Mouse (Mus musculus): ENCODE measurements at regions not wholly inside any gene's neighbourhood (a gene's known extent, or its start where the extent isn't known, plus 50 kb on each side); places are given as distances from the start of the nearest gene placed in this dataset.
A peak's percentile ranks its signal among the peaks of the same experiment; 100 is the strongest.

- WGBS = 31% methylated on average over 7 of the region's 7 CpGs
- DNase-seq (ENCODE audit: low spot score) (no peak), ATAC-seq (ENCODE audit: low FRiP score, low TSS enrichment) (no peak)
- no peak overlapping the region for H3K4me2 ChIP-seq (replicated peaks; ENCODE audit: low read depth)
- H3K4me1 ChIP-seq (replicated peaks; ENCODE audit: control insufficient read depth, insufficient read depth) = no peaks in the 10 kb centered on the region
- H3K4me3 ChIP-seq (ENCODE audit: low read depth, low read length) = no peak overlapping the region
- no peaks in the 10 kb centered on the region for H3K36me3 ChIP-seq (ENCODE audit: control insufficient read depth, insufficient read depth, low read length)
- TF ChIP-seq CTCF (IDR thresholded peaks at IDR 0.05; ENCODE audit: low read depth) = no peak
- no peak for TF ChIP-seq EP300 (optimal IDR thresholded peaks at IDR 0.05)
- no peaks in the 10 kb centered on the region for H3K9me3 ChIP-seq (ENCODE audit: control insufficient read depth, low read length)
- H3K27ac ChIP-seq (replicated peaks) = no peak overlapping the region
- H3K9ac ChIP-seq (ENCODE audit: low read length) = no peak overlapping the region
- no peaks in the 10 kb centered on the region for H3K27me3 ChIP-seq (ENCODE audit: control insufficient read depth, insufficient read depth, low read length)
These were observed 157.2 kb downstream of the Gm5426 start for GRCm38 (mm10) chr10:96293622-96294021.

DNA sequence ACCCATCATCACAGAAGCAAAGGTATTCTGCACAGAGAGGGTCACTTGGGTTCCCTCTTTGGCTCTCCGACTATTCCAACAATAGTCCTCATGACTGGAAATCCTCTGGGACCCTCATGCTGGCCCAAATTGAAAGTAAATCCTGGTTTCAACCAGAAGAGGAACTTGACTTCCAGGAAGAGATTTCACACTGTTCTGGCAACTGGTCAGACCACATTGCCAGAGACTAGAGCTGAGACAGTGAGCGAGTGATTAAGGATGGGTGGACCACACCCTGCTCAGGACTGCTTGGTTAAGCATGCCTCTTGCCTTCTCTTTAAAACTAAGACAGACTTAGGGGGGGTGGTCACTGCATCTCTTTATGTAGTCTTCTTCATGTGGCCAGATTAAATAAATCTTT lies 158.3 kb downstream of the Gm5426 start:
- H3K9ac ChIP-seq (ENCODE audit: low read length) = no peak overlapping the region
- no peaks in the 10 kb centered on the region for H3K4me1 ChIP-seq (replicated peaks; ENCODE audit: control insufficient read depth, insufficient read depth)
- H3K9me3 ChIP-seq (ENCODE audit: control insufficient read depth, low read length) = no peaks in the 10 kb centered on the region
- no peaks in the 10 kb centered on the region for H3K36me3 ChIP-seq (ENCODE audit: control insufficient read depth, insufficient read depth, low read length)
- no peak overlapping the region for H3K4me3 ChIP-seq (ENCODE audit: low read depth, low read length)
- DNase-seq (ENCODE audit: low spot score) (no peak), ATAC-seq (ENCODE audit: low FRiP score, low TSS enrichment) (no peak)
- TF ChIP-seq EP300 (optimal IDR thresholded peaks at IDR 0.05) (no peak), CTCF (IDR thresholded peaks at IDR 0.05; ENCODE audit: low read depth) (no peak)
- 41% methylated on average over 2 of the region's 2 CpGs for WGBS
- no peak overlapping the region for H3K27ac ChIP-seq (replicated peaks)
- no peak overlapping the region for H3K4me2 ChIP-seq (replicated peaks; ENCODE audit: low read depth)
- H3K27me3 ChIP-seq (ENCODE audit: control insufficient read depth, insufficient read depth, low read length) = no peaks in the 10 kb centered on the region

DNA sequence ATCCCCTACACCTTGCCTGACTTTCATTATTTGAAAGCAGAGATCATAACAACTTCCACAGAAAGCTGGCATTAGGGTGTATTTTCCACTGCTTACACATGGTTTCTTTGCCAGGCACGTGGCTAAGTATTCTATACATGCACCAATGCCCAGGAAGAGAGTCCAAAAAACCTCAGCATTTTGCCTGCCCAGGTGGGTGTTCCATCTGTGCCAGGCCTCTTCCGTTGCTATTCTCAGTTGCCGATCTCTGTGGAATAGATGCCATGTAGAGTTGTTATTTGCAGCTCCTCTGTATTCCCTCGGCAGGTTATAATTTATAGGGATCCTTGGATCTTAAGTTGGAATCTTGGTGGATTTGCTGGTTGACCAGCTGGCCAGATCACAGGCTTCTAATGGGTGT lies 161.3 kb downstream of the Gm5426 start:
- Histone ChIP-seq H3K9me3 (ENCODE audit: control insufficient read depth, low read length) (no peaks in the 10 kb centered on the region), H3K27me3 (ENCODE audit: control insufficient read depth, insufficient read depth, low read length) (no peaks in the 10 kb centered on the region), H3K4me2 (replicated peaks; ENCODE audit: low read depth) (no peak overlapping the region), H3K36me3 (ENCODE audit: control insufficient read depth, insufficient read depth, low read length) (no peaks in the 10 kb centered on the region), H3K27ac (replicated peaks) (no peak overlapping the region), H3K4me3 (ENCODE audit: low read depth, low read length) (no peak overlapping the region), H3K9ac (ENCODE audit: low read length) (no peak overlapping the region), H3K4me1 (replicated peaks; ENCODE audit: control insufficient read depth, insufficient read depth) (no peaks in the 10 kb centered on the region)
- no peak for DNase-seq (ENCODE audit: low spot score)
- 81% methylated on average over 4 of the region's 4 CpGs for WGBS
- ATAC-seq (ENCODE audit: low FRiP score, low TSS enrichment) = no peak
- TF ChIP-seq EP300 (optimal IDR thresholded peaks at IDR 0.05) (no peak), CTCF (IDR thresholded peaks at IDR 0.05; ENCODE audit: low read depth) (no peak)

DNA sequence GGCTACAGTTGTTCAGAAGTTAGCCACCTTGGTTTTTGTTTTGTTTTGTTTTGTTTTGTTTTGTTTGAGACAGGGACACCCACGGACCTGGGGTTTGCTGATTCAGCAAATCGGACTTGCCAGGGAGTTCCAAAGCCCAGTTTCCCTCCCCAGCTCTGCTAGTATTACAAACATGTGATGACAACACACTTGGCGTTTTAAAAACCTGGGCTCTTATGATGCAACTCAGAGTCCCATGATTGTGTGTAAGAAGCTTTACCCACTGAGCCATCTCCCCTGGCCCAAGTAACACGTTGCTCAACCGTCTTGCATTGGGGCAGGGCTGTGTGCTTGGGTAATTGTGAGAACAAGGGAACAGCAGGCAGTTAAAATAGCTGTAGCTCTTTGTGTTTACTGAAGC lies 162.2 kb downstream of the Gm5426 start:
- DNase-seq (ENCODE audit: low spot score) = no peak
- no peak overlapping the region for H3K27ac ChIP-seq (replicated peaks)
- WGBS = 80% methylated on average over 5 of the region's 5 CpGs
- no peak overlapping the region for H3K9ac ChIP-seq (ENCODE audit: low read length)
- no peaks in the 10 kb centered on the region for H3K27me3 ChIP-seq (ENCODE audit: control insufficient read depth, insufficient read depth, low read length)
- H3K4me2 ChIP-seq (replicated peaks; ENCODE audit: low read depth) = no peak overlapping the region
- TF ChIP-seq EP300 (optimal IDR thresholded peaks at IDR 0.05) (no peak), CTCF (IDR thresholded peaks at IDR 0.05; ENCODE audit: low read depth) (no peak)
- no peaks in the 10 kb centered on the region for H3K36me3 ChIP-seq (ENCODE audit: control insufficient read depth, insufficient read depth, low read length)
- ATAC-seq (ENCODE audit: low FRiP score, low TSS enrichment) = no peak
- no peaks in the 10 kb centered on the region for H3K4me1 ChIP-seq (replicated peaks; ENCODE audit: control insufficient read depth, insufficient read depth)
- H3K4me3 ChIP-seq (ENCODE audit: low read depth, low read length) = no peak overlapping the region
- H3K9me3 ChIP-seq (ENCODE audit: control insufficient read depth, low read length) = no peaks in the 10 kb centered on the region

DNA sequence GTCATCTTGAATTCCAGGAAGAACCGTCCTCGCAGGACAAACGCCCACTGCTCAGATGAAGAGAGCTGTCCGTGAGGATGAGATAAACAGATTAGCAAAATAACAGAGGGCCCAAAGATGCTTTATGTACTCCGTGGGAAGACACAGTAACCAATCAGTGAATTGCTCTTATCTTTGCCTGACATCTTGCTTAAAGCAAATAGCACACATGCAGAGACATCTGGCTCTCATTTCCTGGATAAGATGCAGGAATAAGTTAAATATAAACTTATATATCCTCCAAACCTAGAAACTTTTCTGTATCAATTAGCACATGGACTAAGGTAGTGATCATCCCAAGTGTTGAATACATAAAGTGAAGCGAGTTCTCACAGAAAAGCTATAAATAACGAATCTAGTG lies 169.3 kb downstream of the Gm5426 start:
- H3K4me1 ChIP-seq (replicated peaks; ENCODE audit: control insufficient read depth, insufficient read depth) = no peaks in the 10 kb centered on the region; the same call in 1 of the 2 replicates
- 64% methylated on average over 7 of the region's 7 CpGs for WGBS
- no peak for ATAC-seq (ENCODE audit: low FRiP score, low TSS enrichment)
- TF ChIP-seq EP300 (optimal IDR thresholded peaks at IDR 0.05) (no peak), CTCF (IDR thresholded peaks at IDR 0.05; ENCODE audit: low read depth) (no peak)
- no peak for DNase-seq (ENCODE audit: low spot score)
- H3K9ac ChIP-seq (ENCODE audit: low read length) = no peak overlapping the region
- H3K27me3 ChIP-seq (ENCODE audit: control insufficient read depth, insufficient read depth, low read length) = no peaks in the 10 kb centered on the region
- H3K9me3 ChIP-seq (ENCODE audit: control insufficient read depth, low read length) = no peaks in the 10 kb centered on the region
- H3K27ac ChIP-seq (replicated peaks) = no peak overlapping the region
- H3K4me3 ChIP-seq (ENCODE audit: low read depth, low read length) = no peak overlapping the region
- H3K4me2 ChIP-seq (replicated peaks; ENCODE audit: low read depth) = no peak overlapping the region
- H3K36me3 ChIP-seq (ENCODE audit: control insufficient read depth, insufficient read depth, low read length) = no peaks in the 10 kb centered on the region

DNA sequence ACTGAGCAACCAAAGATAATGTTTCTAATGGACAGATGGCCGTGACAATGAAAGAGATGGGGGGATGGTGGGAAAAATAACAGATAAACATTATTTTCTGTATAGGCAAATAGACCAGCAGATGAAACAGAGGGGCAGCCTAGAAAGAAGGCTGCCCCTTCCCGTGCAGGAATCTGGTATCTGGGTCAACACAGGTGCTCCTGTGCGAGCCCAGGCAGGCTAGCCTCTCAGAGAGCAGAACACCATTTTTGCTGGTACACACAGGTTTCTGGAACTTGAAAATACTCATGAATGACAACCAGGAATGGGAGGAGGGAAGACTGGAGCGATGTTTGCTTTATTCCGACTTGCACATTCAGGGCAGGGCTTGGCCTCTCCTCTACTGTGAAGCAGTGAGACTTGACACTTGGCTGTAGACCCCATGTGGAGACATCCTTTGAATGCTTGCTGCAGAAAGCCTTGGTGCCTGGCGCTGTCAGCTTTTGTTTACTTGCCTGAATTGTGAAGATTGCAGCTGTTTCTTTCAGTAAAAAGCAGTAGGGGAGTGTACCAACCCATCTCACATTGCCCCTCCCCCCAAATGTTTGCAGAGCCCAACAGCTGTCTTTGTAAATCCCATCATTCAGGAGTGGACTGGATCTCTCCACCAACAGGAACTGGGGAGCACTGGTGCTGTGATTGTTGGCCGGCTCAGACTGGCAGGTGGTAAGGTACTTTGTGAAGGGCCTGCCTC lies 172.5 kb downstream of the Gm5426 start:
- no peaks in the 10 kb centered on the region; the same call in 1 of the 2 replicates for H3K4me1 ChIP-seq (replicated peaks; ENCODE audit: control insufficient read depth, insufficient read depth)
- 19% methylated on average over 7 of the region's 7 CpGs for WGBS
- no peak overlapping the region for H3K9ac ChIP-seq (ENCODE audit: low read length)
- DNase-seq (ENCODE audit: low spot score) (peak; percentile 20), ATAC-seq (ENCODE audit: low FRiP score, low TSS enrichment) (peak; percentile 66)
- 0 out of 2 replicates have a peak overlapping the region, but pooled peaks have one; percentile 24 for H3K27ac ChIP-seq (replicated peaks)
- H3K9me3 ChIP-seq (ENCODE audit: control insufficient read depth, low read length) = no peaks in the 10 kb centered on the region
- no peaks in the 10 kb centered on the region for H3K36me3 ChIP-seq (ENCODE audit: control insufficient read depth, insufficient read depth, low read length)
- no peak overlapping the region for H3K4me3 ChIP-seq (ENCODE audit: low read depth, low read length)
- no peak overlapping the region for H3K4me2 ChIP-seq (replicated peaks; ENCODE audit: low read depth)
- TF ChIP-seq EP300 (optimal IDR thresholded peaks at IDR 0.05) (no peak), CTCF (IDR thresholded peaks at IDR 0.05; ENCODE audit: low read depth) (no peak)
- H3K27me3 ChIP-seq (ENCODE audit: control insufficient read depth, insufficient read depth, low read length) = no peaks in the 10 kb centered on the region

All from stomach, postnatal 0 days (tissue).